Mouse (Mus musculus): Measurements from ENCODE around the gene Gm5771. TPM values are rescaled to one million over a fixed set of nuclear protein-coding genes. Genes with fewer than 3 reads are reported as not detected.

Gm5771 gene
- not detected for polyA plus RNA-seq (2017; shearing (Covaris generic))

GRCm38 (mm10) chr6:41392056-41392455 lies at the start of gene Gm5771:
Gm5771 (plus strand) TSS chr6:41392356.

DNA sequence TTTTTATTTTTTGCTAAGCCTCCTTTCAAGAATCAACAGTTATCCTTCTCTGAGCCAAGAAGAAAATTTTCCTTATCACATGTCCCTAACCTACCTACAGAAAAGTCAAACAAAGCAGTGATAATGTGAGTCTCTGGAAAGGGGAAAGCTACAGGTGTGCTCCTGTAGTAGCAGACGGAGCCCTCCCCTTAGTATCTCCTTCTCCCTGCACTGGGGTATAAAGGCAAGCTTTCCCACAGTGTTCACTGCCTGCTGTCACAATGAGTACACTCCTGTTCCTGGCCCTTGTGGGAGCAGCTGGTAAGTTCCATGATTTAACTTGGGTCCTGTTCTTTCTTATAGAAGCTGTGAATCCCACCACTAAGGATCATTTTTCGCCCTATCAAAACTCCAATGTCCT lies 38.2 kb upstream of the Gm5771 start, which contains the start of gene Try10:
Try10 (plus strand) TSS at position 174 of the 400 bp plus-strand sequence.

GRCm38 (mm10) chr6:41377578-41377977 lies 14.6 kb upstream of the Gm5771 start, which contains the start of gene Prss3:
Prss3 (minus strand) TSS chr6:41377678.

DNA sequence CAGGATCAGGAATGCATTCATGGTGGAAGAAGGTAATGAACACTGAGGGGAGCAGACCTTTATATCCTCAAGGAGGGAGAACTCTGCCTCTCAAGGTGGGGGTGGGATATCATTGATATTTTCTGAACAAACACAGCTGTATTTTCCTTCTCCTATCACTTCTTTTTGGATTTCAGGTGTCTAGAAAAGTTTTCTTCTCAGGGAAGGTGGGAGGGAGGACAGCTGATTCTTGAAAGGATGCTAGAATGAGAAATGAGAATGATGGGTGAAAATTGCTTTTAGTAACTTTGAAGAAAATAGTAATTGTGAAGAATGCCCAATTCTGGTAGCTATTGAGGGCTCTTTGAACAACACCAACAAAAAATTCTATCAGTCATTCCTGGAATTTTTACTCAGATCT lies 53.9 kb downstream of the Gm5771 start, which contains the start of gene Gm10334:
Gm10334 (minus strand) TSS at position 101 of the 400 bp plus-strand sequence.

Other genes with a start within 250 kb of the Gm5771 start
- gene Try4, start 90.1 kb upstream of the Gm5771 start, polyA plus RNA-seq (2017; shearing (Covaris generic)): not detected
- 0.47 TPM for gene Try5, start 75.5 kb upstream of the Gm5771 start, polyA plus RNA-seq (2017; shearing (Covaris generic))
- 0.56 TPM for gene Try10, start 38.3 kb upstream of the Gm5771 start, polyA plus RNA-seq (2017; shearing (Covaris generic))
- not detected for gene Prss3, start 14.7 kb upstream of the Gm5771 start, polyA plus RNA-seq (2017; shearing (Covaris generic))
- not detected for gene Gm10334, start 53.8 kb downstream of the Gm5771 start, polyA plus RNA-seq (2017; shearing (Covaris generic))
- gene Prss1, start 66.6 kb downstream of the Gm5771 start, polyA plus RNA-seq (2017; shearing (Covaris generic)): not detected
- gene Prss2, start 129.4 kb downstream of the Gm5771 start, polyA plus RNA-seq (2017; shearing (Covaris generic)): 2.7 TPM
- 68.2 TPM for gene Ephb6, start 213.1 kb downstream of the Gm5771 start, polyA plus RNA-seq (2017; shearing (Covaris generic))
- gene Trpv6, start 244.0 kb downstream of the Gm5771 start, polyA plus RNA-seq (2017; shearing (Covaris generic)): 0.77 TPM